Mouse (Mus musculus) ovary, postnatal 14 days (tissue): ENCODE results near the gene 3110040N11Rik.

ENCODE experiments used
- DNase-seq: peaks from one replicate; pipeline ENCODE4 v3.0.0; 2022; ENCODE audit warnings: low spot score

3110040N11Rik gene

GRCm38 (mm10) chr7:81738720-81739385 is 50.4 kb downstream of the 3110040N11Rik start:
- DNase-seq, result no peak

- DNase-seq, result no peak
Observed at GRCm38 (mm10) chr7:81735300-81736048, 53.8 kb downstream of the 3110040N11Rik start.

- DNase-seq, result no peak
Observed at GRCm38 (mm10) chr7:81732183-81733089, 56.8 kb downstream of the 3110040N11Rik start.
